Mouse (Mus musculus): Measurements from ENCODE around the gene Tk1. TPM values are rescaled to one million over a fixed set of nuclear protein-coding genes. Genes with fewer than 3 reads are reported as not detected.

The Tk1 gene
- polyA plus RNA-seq, 1 experiment from 2014 or later, result 138 TPM

DNA sequence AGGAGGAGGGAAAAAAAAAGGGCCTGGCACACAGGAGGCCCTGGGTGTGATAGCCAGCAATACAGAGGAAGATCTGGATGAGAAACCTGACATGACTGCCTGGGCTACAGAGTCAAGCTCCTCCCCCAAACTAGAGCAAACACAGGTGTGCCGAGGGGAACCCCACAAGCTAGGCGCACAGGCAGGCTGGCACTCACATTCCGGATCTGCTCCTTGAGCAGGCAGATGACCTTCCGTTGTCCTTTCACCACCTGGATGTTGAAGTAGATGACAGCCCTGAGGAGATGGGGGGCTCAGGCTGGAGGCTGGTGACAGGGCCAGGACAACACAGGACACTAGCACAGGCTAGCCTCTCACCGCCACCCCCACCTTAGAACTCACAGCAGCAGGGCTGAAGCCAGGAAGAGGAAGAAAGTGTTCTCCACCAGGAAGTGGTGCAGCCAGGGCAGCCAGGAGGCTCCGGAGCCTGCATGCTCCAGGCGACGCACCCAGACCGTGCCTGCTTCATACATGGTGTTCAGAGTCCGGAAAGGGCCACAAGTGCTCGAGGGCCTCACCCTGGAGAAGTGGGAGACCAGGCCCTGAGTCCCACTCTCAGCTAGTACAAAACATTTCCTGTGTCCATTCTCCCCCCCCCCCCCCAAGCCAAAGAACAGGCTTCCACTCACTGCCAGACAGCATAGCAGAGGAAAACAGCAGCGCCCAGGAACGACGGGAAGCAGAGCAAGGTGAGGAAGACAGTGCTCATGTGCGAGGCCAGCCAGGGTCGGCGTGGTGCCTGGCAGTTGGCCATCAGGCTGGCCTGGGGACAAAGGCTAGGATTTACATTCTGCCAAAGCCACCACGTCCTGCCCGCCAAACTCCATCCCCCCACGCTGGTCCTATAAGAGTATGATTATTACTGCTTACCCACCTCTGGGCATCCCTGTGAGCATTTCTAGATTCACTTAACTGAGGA is 56.9 kb downstream of the Tk1 start:
- WGBS (ENCODE audit: insufficient replicate concordance), result 84% methylated on average over 20 of the region's 20 CpGs
- Histone ChIP-seq H3K9ac (no peak overlapping the region), H3K4me2 (no peak overlapping the region), H3K4me1 (replicated peaks) (peaks cover 16% of the 10 kb centered on the region), H3K27ac (replicated peaks) (no peak overlapping the region), H3K9me3 (replicated peaks) (no peaks in the 10 kb centered on the region), H3K4me3 (replicated peaks) (no peak overlapping the region), H3K36me3 (replicated peaks) (peaks cover 100% of the 10 kb centered on the region), H3K27me3 (no peaks in the 10 kb centered on the region)
- no peak for ATAC-seq (ENCODE audit: insufficient read depth)

DNA sequence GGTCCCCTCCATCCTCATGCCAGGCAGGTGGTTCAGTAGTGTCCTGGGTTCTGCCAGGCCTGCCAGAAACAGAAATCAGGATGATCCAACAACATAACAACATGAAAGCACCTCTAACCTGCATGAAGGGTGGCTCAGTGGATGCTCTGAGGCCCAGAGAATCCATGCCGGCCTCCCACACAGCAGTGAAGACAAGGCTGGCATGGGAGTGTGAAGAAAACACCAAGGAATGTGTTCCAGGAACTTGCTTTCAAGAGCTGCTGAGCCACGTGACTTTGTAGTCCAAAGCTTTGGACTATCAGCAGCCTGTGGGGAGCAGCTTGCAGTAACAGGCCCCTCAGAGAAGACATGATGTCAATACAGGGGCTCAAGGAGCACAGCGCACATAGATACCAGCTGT is 59.6 kb downstream of the Tk1 start:
- H3K4me1 ChIP-seq (replicated peaks), result peaks cover 10% of the 10 kb centered on the region; the same call in 1 of the 2 replicates
- H3K27me3 ChIP-seq, result no peaks in the 10 kb centered on the region
- H3K4me2 ChIP-seq, result no peak overlapping the region
- no peak overlapping the region for H3K9ac ChIP-seq
- no peak for ATAC-seq (ENCODE audit: insufficient read depth)
- no peaks in the 10 kb centered on the region for H3K9me3 ChIP-seq (replicated peaks)
- 76% methylated on average over 3 of the region's 3 CpGs for WGBS (ENCODE audit: insufficient replicate concordance)
- no peak overlapping the region for H3K27ac ChIP-seq (replicated peaks)
- no peak overlapping the region for H3K4me3 ChIP-seq (replicated peaks)
- H3K36me3 ChIP-seq (replicated peaks), result peaks cover 93% of the 10 kb centered on the region

Other genes starting within 250 kb of the Tk1 start
- 2.4 and 3.0 TPM in 2 replicates for gene Tnrc6c, start 171.8 kb downstream of the Tk1 start, polyA plus RNA-seq (2015; fragmentation: Nextera tagmentation; extraction: Ambion mirVana)
- 15.0 and 20.4 TPM in 2 replicates for gene Tmc8, start 44.0 kb downstream of the Tk1 start, polyA plus RNA-seq (2015; fragmentation: Nextera tagmentation; extraction: Ambion mirVana)
- 51.0 and 57.8 TPM in 2 replicates for gene Tmc6, start 43.9 kb downstream of the Tk1 start, polyA plus RNA-seq (2015; fragmentation: Nextera tagmentation; extraction: Ambion mirVana)
- 90.0 and 95.8 TPM in 2 replicates for gene 6030468B19Rik, start 28.4 kb downstream of the Tk1 start, polyA plus RNA-seq (2015; fragmentation: Nextera tagmentation; extraction: Ambion mirVana)
- 0.28 and 0.45 TPM in 2 replicates for gene Gm20708, start 16.4 kb downstream of the Tk1 start, polyA plus RNA-seq (2015; fragmentation: Nextera tagmentation; extraction: Ambion mirVana)
- gene Syngr2, start 16.4 kb downstream of the Tk1 start, polyA plus RNA-seq (2015; fragmentation: Nextera tagmentation; extraction: Ambion mirVana), result 49.2 and 54.7 TPM in 2 replicates
- gene Afmid, start 168 bp downstream of the Tk1 start, polyA plus RNA-seq (2015; fragmentation: Nextera tagmentation; extraction: Ambion mirVana), result 11.8 and 12.0 TPM in 2 replicates
- gene Birc5, start 23.2 kb upstream of the Tk1 start, polyA plus RNA-seq (2015; fragmentation: Nextera tagmentation; extraction: Ambion mirVana), result 306 and 347 TPM in 2 replicates
- not detected in 2 replicates for gene Tmem235, start 34.7 kb upstream of the Tk1 start, polyA plus RNA-seq (2015; fragmentation: Nextera tagmentation; extraction: Ambion mirVana)
- 1.6 and 1.8 TPM in 2 replicates for gene Tha1, start 47.4 kb upstream of the Tk1 start, polyA plus RNA-seq (2015; fragmentation: Nextera tagmentation; extraction: Ambion mirVana)
- gene Socs3, start 144.0 kb upstream of the Tk1 start, polyA plus RNA-seq (2015; fragmentation: Nextera tagmentation; extraction: Ambion mirVana), result 7.3 and 7.5 TPM in 2 replicates
- 14.6 and 17.6 TPM in 2 replicates for gene Pgs1, start 160.2 kb upstream of the Tk1 start, polyA plus RNA-seq (2015; fragmentation: Nextera tagmentation; extraction: Ambion mirVana)